Mouse (Mus musculus) heart, postnatal 0 days (tissue): ENCODE results near the gene Ect2l. TPM values are rescaled to one million over a fixed set of nuclear protein-coding genes. Genes with fewer than 3 reads are reported as not detected.

Experiments used
- ATAC-seq: fragments of 200-750 bp; cut with Nextera tagmentation; 2 replicates; pipeline ENCODE4 v1.8.0; 2017; ENCODE audit warnings: low read depth, moderate number of reproducible peaks, moderate library complexity; ENCODE audit not compliant: insufficient read depth
- DNase-seq: peaks from one replicate; pipeline ENCODE4 v3.0.0-alpha.2; 2016; ENCODE audit warnings: low spot score
- H3K27ac ChIP-seq: fragments of 300-500 bp; sonication (generic); 2 replicates; pipeline ENCODE4 v1.5.1; 2014; ENCODE audit warnings: low read depth, mild to moderate bottlenecking
- H3K27me3 ChIP-seq: fragments of 300-500 bp; sonication (generic); 2 replicates; pipeline ENCODE4 v1.6.1; 2014; ENCODE audit warnings: low read length, mixed read lengths; ENCODE audit not compliant: control insufficient read depth, insufficient read depth
- H3K36me3 ChIP-seq: fragments of 300-500 bp; sonication (generic); replicated peaks from 2 replicates; pipeline ENCODE4 v1.6.1; 2014; ENCODE audit warnings: low read length, mixed read lengths; ENCODE audit not compliant: control insufficient read depth, insufficient read depth
- H3K4me1 ChIP-seq: fragments of 300-500 bp; sonication (generic); 2 replicates; pipeline ENCODE4 v1.6.1; 2014; ENCODE audit warnings: antibody characterized with exemption; ENCODE audit not compliant: control insufficient read depth, insufficient read depth
- H3K4me2 ChIP-seq: fragments of 300-500 bp; sonication (generic); 2 replicates; pipeline ENCODE4 v1.6.1; 2014; ENCODE audit warnings: low read depth, mild to moderate bottlenecking, low read length, moderate library complexity
- H3K4me3 ChIP-seq: fragments of 300-500 bp; sonication (generic); 2 replicates; pipeline ENCODE4 v1.5.1; 2014; ENCODE audit warnings: low read depth, low read length
- H3K9ac ChIP-seq: fragments of 300-500 bp; sonication (generic); replicated peaks from 2 replicates; pipeline ENCODE4 v1.6.1; 2014; ENCODE audit warnings: low read depth, low read length, mixed read lengths
- H3K9me3 ChIP-seq: fragments of 300-500 bp; sonication (generic); replicated peaks from 2 replicates; pipeline ENCODE4 v1.6.1; 2016; ENCODE audit warnings: low read length; ENCODE audit not compliant: control insufficient read depth
- CTCF ChIP-seq: IDR thresholded peaks from 2 replicates; pipeline ENCODE4 v1.5.1; 2016; ENCODE audit warnings: antibody characterized with exemption, control low read depth, low read depth
- EP300 ChIP-seq: IDR thresholded peaks from 2 replicates; pipeline ENCODE4 v1.6.1; 2016; ENCODE audit warnings: antibody characterized with exemption, low read depth
- WGBS: fragments of 180-500 bp; shearing (Covaris S2); extraction: QIAGEN DNeasy Blood & Tissue Kit; methylation state at CpG from one replicate; pipeline ENCODE4 v1.1.7; 2014; 5-methylcytosine and 5-hydroxymethylcytosine counted together
- polyA plus RNA-seq: library from polyadenylated mRNA; unstranded; fragments of >200 nt; fragmentation: Nextera tagmentation; extraction: Ambion mirVana; gene quantifications from 2 replicates; pipeline ENCODE4 v1.2.1, GENCODE M21; 2015
- total RNA-seq: library from RNA; depleted of rRNA; stranded (reverse); fragments of >200 nt; gene quantifications from 2 replicates; pipeline ENCODE4 v1.2.3, GENCODE M21; 2014; ENCODE audit warnings: low replicate concordance

Gene Ect2l
- total and polyA plus RNA-seq, 2 experiments from 2014 or later = 0.60 TPM; not detected in 1

DNA sequence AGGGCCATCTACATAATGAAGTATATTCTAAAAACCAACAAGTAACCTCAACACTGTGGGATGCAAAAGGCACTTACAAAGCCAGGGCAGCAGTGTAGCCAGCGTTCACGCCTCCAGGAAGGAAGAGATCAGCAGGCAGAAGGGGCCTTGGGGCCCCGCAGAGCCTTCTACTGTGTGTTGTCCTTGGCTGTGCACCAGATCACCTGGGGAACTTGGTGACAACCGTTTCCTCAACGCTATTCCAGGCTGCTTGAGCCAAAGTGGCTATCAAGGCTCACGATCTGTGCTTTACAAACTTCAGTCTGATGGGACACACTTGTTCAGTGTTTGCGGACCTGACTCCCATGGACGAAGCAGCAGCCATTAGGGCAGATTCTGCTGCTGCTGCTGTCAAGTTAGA, 19.0 kb downstream of the Ect2l start:
- DNase-seq (no peak), ATAC-seq (peak; percentile 17; the same call in 1 of the 2 replicates)
- TF ChIP-seq EP300 = no peak
- Histone ChIP-seq H3K4me2 (no peak overlapping the region), H3K4me3 (no peak overlapping the region), H3K9ac (no peak overlapping the region), H3K9me3 (no peaks in the 10 kb centered on the region), H3K27me3 (no peaks in the 10 kb centered on the region), H3K27ac (no peak overlapping the region), H3K36me3 (no peaks in the 10 kb centered on the region), H3K4me1 (peaks cover 3% of the 10 kb centered on the region; the same call in 1 of the 2 replicates)
- WGBS = 23% methylated on average over 8 of the region's 8 CpGs

DNA sequence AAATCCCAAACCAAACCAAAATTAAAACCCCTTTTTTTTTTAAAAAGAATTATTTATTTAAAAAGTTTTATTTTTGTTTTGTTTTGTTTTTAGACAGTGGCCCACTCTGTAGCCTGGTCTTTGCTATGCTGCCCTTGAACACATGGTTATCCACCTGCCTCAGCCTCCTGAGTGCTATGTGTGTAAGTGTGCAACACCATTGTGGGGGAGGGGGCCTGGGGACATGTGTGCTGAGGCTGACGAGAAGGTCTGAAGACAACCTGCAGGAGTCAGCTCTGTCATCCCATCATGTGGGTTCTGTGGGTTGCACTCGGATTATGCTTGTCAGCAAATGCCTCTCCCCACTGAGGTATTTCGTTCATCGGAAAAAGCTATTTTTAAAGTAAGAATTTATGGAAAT, 21.2 kb downstream of the Ect2l start:
- Histone ChIP-seq H3K9ac (no peak overlapping the region), H3K9me3 (no peaks in the 10 kb centered on the region), H3K27me3 (no peaks in the 10 kb centered on the region), H3K4me3 (no peak overlapping the region), H3K27ac (no peak overlapping the region), H3K4me2 (no peak overlapping the region), H3K36me3 (no peaks in the 10 kb centered on the region), H3K4me1 (peaks cover 3% of the 10 kb centered on the region; the same call in 1 of the 2 replicates)
- DNase-seq (no peak), ATAC-seq (no peak)
- TF ChIP-seq EP300 = no peak
- TF ChIP-seq CTCF = no peak
- WGBS = 57% methylated on average over 4 of the region's 4 CpGs

DNA sequence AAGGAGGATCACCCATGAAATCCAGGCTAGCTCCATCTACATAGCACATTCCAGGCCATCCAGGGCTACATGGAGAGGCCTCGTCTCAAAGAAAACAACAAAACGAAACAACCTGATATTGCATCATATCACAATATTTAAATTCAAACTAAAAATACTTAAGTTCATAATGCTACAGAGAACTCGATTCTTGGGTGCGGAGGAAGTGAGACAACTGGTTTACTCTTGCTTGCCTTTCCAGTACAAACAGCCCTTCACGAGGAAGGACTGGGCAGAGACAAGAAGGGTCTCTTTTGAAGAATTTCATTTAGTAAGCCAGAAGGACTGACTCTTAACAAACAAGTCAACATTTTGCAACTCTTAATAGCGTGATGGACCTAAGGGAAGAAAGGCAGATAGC, 22.1 kb downstream of the Ect2l start:
- H3K4me2 ChIP-seq = no peak overlapping the region
- H3K4me1 ChIP-seq = peaks cover 3% of the 10 kb centered on the region; the same call in 1 of the 2 replicates
- H3K9ac ChIP-seq = no peak overlapping the region
- no peaks in the 10 kb centered on the region for H3K9me3 ChIP-seq
- no peaks in the 10 kb centered on the region for H3K36me3 ChIP-seq
- WGBS = 76% methylated on average over 6 of the region's 6 CpGs
- no peak overlapping the region for H3K4me3 ChIP-seq
- no peak for TF ChIP-seq EP300
- no peak for TF ChIP-seq CTCF
- no peak overlapping the region for H3K27ac ChIP-seq
- ATAC-seq (no peak), DNase-seq (no peak)
- H3K27me3 ChIP-seq = no peaks in the 10 kb centered on the region

DNA sequence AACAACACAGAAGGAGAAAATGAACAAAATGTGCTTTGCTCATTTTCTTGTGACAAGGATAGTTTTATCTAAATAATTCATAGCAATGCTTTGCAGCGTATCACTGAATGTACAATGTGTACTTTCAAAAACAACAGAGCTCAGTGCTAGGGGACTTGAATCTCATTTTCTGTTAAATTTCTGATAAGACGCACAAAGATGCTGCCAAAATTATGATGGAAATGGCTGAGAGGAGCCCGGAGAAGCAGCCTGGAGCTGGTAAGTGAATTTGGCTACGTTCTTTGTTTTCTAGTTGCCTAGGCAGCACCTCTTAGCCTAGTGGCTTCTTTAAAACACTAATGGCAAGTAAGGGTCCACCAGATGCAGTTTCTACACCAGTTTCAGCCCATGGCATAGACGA, 28.4 kb downstream of the Ect2l start:
- ATAC-seq = no peak
- H3K36me3 ChIP-seq = no peaks in the 10 kb centered on the region
- H3K4me1 ChIP-seq = no peaks in the 10 kb centered on the region
- no peak overlapping the region for H3K4me3 ChIP-seq
- H3K9me3 ChIP-seq = no peaks in the 10 kb centered on the region
- no peak for DNase-seq
- no peak overlapping the region for H3K9ac ChIP-seq
- no peak overlapping the region for H3K4me2 ChIP-seq
- no peak for TF ChIP-seq EP300
- no peak for TF ChIP-seq CTCF
- WGBS = 74% methylated on average over 5 of the region's 5 CpGs
- no peaks in the 10 kb centered on the region for H3K27me3 ChIP-seq
- no peak overlapping the region for H3K27ac ChIP-seq

DNA sequence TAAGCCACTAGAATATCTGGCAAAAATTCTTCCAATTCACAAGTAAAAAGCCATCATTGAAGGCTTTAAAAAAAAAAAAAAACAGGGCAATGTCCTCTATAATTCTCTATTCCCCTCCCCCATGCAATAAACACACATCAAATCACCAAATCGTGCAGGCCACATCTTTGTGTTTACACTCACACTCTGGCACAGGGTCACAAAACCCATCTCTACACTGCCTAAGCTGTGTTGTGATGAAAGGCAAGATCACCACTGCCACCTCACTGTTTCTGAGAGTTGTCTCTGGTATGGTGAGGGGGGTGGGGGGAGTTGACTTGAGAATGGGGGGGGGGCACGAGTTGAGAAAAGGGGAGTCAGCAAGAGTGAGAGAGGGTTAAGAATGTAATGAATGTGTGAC, 33.4 kb downstream of the Ect2l start:
- WGBS = 55% methylated on average over 2 of the region's 2 CpGs

DNA sequence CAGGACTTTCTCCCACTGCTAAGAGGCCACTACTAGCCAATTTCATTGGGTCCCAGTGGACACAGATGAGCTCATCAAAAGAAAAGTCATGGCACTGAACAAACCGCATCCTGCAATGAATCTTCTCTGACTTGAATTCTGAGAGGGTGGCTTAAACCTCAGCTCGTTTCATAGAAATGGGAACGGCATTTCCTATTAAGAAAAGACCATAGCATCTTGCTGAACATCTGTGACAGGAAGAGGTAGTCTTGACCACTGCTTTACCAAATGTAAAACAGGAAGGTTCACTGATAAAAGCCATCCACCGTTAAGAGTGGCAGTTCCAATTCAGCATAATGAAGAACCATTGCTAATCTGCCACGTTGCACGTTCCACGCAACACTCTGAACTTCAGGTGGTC, 34.0 kb downstream of the Ect2l start:
- DNase-seq = no peak
- Histone ChIP-seq H3K4me1 (no peaks in the 10 kb centered on the region), H3K27me3 (no peaks in the 10 kb centered on the region), H3K27ac (no peak overlapping the region), H3K4me2 (no peak overlapping the region), H3K4me3 (no peak overlapping the region), H3K36me3 (no peaks in the 10 kb centered on the region), H3K9me3 (no peaks in the 10 kb centered on the region), H3K9ac (no peak overlapping the region)
- no peak for ATAC-seq
- TF ChIP-seq EP300 = no peak
- TF ChIP-seq CTCF = no peak
- WGBS = 77% methylated on average over 7 of the region's 7 CpGs

More for the DNA sequence above, 33.4 kb downstream of the Ect2l start:
- no peak overlapping the region for H3K27ac ChIP-seq
- H3K4me1 ChIP-seq = no peaks in the 10 kb centered on the region
- H3K9me3 ChIP-seq = no peaks in the 10 kb centered on the region
- TF ChIP-seq CTCF = no peak
- no peak for TF ChIP-seq EP300
- no peak overlapping the region for H3K4me3 ChIP-seq
- H3K36me3 ChIP-seq = no peaks in the 10 kb centered on the region
- no peak overlapping the region for H3K9ac ChIP-seq
- DNase-seq = no peak
- H3K27me3 ChIP-seq = no peaks in the 10 kb centered on the region
- no peak overlapping the region for H3K4me2 ChIP-seq
- ATAC-seq = no peak
